Mouse (Mus musculus) right cerebral cortex, postnatal 14 days (tissue): ENCODE data around the gene Zkscan8.
"Not testable (repeated sequence)": the region's sequence is repeated elsewhere in the genome, so short reads cannot be mapped to it uniquely, and the experiment has no call there.

ENCODE experiments used
- DNase-seq: peaks from one replicate; pipeline ENCODE4 v3.0.0; 2022

The Zkscan8 gene

DNA sequence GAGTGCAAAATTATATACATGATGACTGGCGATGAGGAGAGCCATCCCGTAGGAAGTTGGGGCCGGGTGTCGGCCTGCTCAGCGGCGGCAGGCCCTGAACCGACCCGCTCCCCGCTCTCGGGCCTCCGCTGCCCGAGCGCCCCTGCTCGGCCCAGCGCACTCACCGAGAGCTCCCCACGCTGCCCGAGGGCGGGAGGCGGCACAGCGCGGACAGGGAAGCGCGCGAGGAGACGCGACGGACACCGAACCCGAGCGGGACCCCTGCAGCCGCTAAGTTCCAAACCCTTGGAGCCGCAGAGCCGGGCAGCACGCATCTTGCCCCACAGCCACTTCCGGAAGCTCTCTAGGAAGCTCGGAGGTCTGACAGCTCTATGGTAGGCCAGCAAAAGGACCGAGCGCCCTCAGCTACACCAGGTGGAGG, at the start of gene Zkscan8:
Gene Zkscan8, minus strand, starts transcription at position 340 of the 421 bp plus-strand sequence.
- DNase-seq: peak; percentile 79

DNA sequence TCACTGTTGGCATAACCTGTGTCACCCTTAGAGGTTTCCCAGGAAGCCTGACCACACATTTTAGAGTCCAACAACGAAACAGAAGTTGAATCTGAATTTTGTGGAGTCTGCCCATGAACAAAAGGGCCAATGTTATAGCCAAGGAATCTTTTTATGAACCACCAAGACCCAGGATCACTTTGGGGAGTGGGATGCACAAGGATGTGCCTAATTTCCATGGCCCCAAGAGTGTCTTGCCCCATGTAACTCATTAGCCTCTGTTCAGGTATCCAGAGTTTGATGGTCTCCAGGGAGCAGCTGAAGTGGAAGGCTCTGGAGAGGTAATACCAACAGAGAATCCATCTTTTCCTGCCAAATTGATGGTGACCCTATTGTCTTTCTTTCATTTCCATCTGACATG, 28.9 kb upstream of the Zkscan8 start, which contains the start of gene Olfr1535:
Gene Olfr1535, minus strand, starts transcription at position 101 of the 400 bp plus-strand sequence.
- DNase-seq: no peak

DNA sequence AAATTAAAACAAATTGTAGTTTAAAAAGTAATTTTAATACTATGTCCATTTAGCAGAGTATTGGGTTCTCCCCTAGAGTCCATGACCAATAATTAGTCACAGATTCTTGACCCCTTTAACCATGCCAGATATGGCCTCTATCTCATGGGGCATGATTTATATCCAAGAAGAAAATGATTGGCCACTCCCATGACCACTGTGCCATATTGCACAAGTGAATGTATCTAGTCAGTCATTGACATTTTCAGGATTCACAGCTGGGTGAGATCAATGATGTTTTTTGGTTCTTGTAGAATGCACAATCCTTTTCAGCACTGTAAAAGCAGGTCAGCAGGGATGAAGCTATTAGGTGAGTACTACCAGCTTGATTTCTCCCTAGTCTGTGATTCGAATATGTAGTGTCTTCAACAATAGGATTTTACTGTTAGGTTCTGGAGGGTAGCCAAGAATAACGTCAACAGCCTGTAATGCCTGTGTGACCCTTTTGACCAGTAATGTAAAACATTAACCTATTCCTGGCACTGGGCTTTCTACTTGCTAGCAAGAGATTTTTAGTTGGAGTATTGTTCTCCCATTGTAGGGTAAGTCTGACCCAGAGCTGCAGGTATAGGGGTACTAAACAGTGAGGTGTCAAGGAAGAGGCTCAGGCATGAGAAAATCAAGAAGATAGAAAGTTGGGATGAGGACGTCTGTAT, 19.6 kb upstream of the Zkscan8 start:
- no peak for DNase-seq

DNA sequence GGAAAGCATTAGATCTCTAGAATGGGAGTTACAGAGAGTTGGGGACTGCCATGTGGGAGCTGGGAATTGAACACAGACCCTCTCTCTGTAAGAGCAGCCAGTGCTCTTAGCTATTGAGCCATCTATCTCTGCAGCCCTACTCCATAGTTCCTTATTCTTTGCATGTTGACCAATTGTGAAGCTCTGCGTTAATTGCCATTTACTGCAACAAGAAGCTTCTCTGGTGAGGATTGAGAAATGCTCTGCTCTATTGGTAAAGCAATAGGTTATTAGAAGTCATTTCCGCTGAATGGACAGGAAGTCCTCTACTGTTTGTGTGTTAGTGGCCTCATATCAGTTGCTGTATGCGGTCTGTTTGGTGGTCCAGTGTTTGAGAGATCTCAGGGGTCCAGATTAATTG, 18.6 kb upstream of the Zkscan8 start:
- DNase-seq: no peak

DNA sequence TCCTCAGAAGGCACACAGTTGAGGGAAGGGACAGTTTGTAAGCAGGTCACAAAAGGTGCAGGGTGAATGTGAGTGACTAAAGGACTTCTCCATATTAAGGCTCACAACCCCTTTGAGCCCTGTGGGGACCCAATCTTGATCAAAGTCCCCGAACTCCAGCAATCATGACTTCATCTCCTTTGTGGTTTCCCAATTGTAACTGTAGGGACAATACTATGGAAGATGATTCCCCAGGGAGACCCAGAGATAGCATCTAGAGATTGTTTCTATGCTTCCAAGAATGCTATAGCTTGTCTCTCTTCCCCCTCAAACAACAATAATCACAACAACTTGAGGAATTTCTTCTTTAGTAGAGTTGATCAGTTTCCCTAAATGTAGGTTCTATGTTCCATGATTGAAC, 11.8 kb upstream of the Zkscan8 start, which contains the start of gene Olfr1366:
Gene Olfr1366, minus strand, starts transcription at position 101 of the 400 bp plus-strand sequence.
- no peak for DNase-seq

DNA sequence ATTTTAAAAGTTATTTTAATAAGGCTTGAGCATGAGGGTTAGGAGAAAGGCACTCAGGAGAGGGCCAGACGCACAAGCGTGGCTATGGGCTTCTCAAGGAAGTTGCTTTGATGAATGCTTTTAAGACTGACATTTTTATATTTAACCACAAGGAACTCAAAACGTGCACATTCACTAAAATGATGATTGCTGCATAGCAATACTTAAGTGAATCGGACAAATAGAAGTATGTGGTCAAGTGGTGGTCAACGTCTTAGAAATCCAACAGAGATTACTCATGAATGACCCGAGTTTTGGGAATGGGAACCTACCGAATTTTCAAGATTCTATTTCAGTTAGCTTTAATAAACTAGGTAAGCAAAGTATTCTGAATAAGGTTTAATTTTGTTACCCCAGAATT, 784 bp downstream of the Zkscan8 start:
- DNase-seq: no peak

DNA sequence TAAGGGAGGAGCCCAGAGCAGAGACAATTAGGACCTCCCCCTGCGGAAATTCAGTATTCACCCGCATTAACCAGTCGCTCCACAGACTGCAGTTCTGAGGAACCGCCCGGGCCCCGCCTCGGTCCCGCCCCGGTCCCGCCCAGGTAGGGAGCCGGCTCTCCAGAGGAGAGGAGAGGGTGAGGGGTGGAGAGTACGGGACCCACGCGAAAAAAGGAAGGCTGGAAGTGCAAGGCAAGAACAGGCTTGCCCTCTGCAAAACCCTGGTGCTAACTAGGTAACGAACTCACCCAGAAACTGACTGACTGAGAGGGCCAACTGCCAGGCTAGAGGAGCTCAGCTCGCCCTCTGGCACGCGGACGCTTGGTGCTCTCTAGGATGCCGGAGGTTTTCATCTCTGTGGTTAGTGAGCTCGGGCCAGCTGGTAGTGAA, 24.7 kb downstream of the Zkscan8 start:
- peak; percentile 60 for DNase-seq

DNA sequence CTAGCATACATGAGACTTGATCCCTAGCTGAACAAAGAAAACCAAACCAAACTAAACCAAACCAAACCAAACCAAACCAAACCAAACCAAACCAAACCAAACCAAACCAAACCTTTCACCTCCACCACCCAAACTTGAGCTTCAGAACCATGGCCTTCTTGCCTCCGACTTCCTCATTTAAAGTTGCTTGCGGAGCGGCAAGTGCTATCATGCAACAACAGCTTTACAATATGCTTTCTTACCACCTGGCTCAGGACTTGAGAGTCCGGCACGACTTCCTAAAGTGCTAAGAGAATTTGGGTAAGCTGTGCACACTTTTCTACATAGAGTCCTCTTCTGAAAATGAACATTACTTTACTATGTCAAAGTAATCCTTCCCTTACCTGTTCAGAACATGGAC, 28.6 kb downstream of the Zkscan8 start:
- no peak for DNase-seq

DNA sequence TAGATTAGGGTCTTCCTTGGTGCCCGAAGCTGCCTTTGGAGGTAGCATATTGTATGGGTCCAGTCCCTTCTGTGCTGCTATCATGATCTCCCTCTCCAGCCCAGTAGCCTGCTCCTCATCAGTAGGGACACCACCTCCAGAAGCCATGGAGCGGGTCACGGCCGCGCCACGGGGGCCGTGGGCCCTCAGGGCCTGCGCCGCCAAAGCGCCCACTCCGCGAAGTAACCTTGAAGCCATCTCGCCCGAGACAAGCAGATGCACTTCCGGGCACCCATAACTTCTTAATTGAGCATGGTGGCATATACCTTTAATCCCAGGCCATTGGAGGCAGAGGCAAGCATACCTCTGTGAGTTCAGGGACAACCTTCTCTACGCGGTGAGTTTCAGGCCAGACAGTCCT, 29.7 kb downstream of the Zkscan8 start, which contains the start of gene Gm11273:
Gene Gm11273, minus strand, starts transcription at position 237 of the 400 bp plus-strand sequence.
- DNase-seq: not testable (repeated sequence)

DNA sequence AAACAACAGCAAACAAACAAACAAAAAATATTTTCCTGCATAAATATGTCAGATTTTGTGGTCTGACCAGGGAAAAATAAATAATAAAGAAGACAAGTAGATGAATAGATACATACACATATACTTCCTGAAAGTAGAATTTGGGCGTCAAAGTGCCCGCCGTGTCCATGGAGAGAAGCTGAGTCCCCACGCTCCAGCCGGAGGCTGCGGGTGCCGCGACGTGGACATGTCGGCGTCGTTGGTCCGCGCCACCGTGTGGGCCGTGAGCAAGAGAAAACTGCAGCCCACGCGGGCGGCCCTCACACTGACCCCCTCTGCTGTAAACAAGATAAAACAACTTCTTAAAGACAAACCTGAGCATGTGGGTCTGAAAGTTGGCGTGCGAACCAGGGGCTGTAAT, 35.8 kb downstream of the Zkscan8 start, which contains the start of gene AK157302:
Gene AK157302, plus strand, starts transcription at position 144 of the 400 bp plus-strand sequence.
- DNase-seq: peak; percentile 14

DNA sequence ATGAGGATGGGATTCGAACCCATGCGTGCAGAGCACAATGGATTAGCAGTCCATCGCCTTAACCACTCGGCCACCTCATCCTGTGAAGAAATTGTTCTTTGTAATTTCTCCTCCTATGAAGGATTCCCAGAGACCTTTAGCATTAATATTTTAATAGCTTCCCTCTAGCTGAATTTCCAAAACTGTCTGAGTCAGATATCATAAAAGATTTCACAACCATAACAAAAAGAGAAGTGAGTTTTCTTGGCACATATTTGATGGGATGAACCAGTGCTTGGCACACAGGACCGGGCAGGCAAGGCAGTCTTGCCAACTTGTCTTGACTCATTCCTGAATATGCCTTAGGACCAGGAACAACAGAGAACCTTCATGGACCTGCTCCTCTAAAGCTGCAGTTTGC, 38.1 kb downstream of the Zkscan8 start:
- no peak for DNase-seq

DNA sequence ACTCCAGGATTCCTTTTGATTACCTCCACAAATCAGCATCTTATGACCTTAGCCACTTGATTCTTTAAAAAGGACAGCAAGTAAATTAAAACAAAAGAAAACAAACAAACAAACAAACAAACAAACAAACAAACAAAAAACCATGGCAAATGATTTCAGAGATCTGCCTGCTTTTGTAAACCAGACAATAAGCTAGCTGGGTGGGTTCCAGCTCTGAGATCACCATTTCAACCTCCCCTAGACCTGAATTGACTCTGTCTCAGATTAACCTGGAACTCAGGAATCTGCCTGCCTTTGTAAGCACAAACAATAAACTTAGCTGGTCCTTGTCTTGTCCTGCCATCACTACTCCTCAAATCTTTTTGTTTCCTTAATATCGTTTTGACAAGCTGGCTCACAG, 44.0 kb downstream of the Zkscan8 start:
- DNase-seq: no peak

DNA sequence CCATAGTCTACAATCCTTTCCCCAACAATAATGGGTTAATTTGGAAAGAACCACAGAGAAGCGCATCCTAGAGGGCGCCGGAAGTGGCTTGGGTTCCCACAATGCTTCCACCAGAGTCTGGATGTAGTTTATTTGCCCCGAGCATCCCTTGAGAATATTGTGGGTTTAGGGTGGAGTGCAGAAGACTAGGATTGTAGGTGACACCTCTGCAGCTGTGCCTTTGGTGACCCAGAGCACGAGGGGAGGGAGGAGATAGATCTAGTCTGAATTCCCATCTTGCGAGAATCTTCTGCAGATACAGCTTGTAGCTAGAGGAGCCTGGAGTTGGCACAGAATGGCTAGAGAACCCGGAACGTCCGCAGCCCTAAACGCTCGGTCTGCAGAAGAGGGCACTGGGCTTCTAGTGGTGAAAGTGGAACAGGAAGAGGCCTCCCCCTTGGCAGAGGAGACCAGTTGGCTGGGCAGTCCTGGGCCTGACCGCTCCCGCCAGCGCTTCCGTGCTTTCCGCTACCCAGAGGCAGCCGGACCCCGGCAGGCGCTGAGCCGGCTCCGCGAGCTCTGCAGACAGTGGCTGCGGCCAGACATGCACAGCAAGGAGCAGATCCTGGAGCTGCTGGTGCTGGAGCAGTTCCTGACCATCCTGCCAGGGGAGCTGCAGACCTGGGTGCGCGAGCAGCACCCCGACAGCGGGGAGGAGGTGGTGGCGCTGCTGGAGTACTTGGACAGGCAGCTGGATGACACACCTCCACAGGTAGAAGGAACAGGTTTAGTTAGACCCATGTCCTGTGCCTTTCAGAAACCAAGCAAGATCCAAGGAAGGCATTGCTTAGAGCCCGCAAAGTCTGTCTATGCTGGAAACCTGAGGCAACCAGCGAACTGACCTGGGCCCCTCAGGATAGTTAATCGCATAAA, 51.9 kb downstream of the Zkscan8 start, which contains the start of the genes Zkscan4 and Gm10065:
Gene Zkscan4, plus strand, starts transcription at position 149 of the 912 bp plus-strand sequence.
Gene Gm10065, minus strand, starts transcription at position 683 of the 912 bp plus-strand sequence.
- peak; percentile 72 for DNase-seq

DNA sequence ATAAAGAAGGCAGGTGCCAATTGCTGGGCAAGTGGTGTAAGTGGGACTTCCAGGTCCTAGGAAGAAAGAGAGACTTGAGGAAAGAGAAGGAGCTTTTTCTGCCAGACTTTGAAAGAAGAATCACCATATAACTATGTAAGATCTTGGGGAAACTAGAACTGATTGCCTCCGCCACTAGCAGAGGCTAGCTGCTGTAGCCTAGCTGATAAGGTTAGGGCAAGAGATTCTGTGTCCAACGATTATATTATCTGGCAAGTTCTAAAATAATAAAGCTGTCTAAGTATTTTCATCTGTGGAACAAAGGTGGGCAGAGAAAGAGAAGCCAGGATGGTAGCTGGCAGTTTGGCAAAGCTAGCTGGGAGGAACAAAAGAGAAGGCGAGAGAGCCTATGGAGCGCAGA, 58.5 kb downstream of the Zkscan8 start:
- DNase-seq: no peak

DNA sequence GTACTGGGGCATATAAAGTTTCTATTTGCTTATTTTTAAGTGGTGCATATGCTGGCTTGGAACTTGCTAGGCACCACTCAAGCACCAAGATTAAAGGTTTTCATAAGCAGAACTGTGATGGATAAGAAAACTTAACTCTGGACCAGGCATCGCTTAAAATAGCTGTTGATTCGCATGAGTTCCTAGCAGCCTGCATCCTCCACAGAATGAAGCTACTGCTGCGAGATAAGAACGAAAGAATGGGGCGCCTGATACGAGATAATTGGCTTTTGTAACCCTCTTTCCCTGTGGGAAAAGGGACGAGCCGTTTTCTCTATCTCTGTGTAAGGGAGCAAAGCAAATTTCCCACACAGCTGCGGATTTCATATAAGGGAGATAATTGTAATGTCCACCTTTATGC, 61.8 kb downstream of the Zkscan8 start:
- no peak for DNase-seq

DNA sequence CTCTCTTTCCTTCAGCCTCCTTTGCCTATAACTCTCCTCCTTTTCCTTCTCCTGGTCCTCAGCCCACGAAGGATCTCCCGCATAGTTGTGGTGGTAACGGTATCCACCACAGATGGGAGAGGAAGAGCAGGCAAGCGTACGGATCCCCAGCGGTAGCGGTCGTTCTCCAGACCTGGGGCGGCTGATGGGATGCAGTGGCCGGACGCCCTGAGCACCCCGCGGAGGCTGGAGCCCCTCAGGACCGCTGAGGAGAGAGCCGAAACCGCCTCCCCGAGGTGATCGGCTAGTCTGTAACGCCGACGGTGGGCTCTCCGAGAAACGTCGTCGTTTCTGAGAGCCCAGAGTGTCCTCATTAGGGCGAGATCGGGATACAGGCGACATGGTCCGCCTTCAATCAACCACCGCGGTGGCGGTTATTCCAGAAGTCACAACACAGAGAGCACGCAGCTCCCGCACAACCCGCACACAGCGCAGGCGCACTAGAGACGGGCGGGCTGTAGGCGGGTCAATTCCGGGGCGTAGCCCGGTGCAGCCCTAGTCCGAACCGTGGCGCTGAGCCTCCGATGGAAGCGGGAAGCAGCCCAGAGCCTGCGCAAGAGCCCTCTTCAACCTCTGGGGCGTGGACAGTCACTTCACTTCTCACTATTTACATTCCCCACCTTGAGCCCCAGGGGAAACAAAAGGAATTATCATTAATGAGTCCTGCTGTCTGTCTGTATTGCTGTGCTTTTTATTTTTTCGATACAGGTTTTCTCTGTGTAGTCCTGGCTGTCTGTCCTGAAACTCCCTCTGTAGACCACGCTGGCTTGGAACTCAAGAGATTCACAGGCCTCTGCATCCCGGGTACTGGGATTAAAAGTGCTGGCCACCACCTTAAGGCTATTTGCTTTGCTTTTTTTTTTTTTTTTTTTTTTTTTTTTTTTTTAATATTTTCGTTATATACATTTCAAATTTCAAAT, 62.6 kb downstream of the Zkscan8 start, which contains the start of gene Nkapl:
Gene Nkapl, minus strand, starts transcription at position 449 of the 959 bp plus-strand sequence.
- peak; percentile 71 for DNase-seq

DNA sequence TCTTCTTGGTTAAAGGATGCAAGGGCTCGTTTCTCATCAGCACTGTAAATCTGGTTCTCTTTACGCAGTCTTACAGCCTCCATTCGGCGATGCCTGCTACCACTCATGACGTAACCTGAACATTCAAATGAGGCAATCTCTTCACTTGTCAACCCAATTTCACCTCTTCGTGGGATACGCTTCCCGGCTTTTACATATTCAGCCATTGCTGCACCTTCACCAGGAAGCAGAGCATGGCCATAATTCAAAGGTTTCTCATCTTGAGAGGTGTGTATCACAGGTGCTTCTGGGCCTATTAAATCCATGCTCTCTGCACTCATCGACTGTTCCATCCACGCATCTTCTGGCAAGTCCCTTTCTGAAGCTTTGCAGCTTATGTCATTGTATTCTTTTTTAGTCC, 63.6 kb downstream of the Zkscan8 start:
- DNase-seq: no peak
